Mouse (Mus musculus) ZHBTc4 (cell line): ENCODE data around the gene Ppfibp2.

Source experiments
- DNase-seq: peaks from one replicate; pipeline ENCODE4 v3.0.0-alpha.2; 2011; ENCODE audit warnings: low read depth, low spot score

Gene Ppfibp2

GRCm38 (mm10) chr7:107594857-107595402 lies at the start of gene Ppfibp2:
Gene Ppfibp2, plus strand, starts transcription at chr7:107595207.
- DNase-seq: peak; percentile 98

- no peak for DNase-seq
Observed at GRCm38 (mm10) chr7:107547872-107548271, 47.1 kb upstream of the Ppfibp2 start.

- DNase-seq: peak; percentile 67
Observed at GRCm38 (mm10) chr7:107553461-107553860, 41.5 kb upstream of the Ppfibp2 start.

- DNase-seq: peak; percentile 42
Observed at GRCm38 (mm10) chr7:107555906-107556305, 39.1 kb upstream of the Ppfibp2 start.

- DNase-seq: no peak
Observed at GRCm38 (mm10) chr7:107560675-107561074, 34.3 kb upstream of the Ppfibp2 start.

- DNase-seq: no peak
Observed at GRCm38 (mm10) chr7:107561584-107561983, 33.4 kb upstream of the Ppfibp2 start.

GRCm38 (mm10) chr7:107563727-107564126 lies 31.3 kb upstream of the Ppfibp2 start:
- DNase-seq: no peak

GRCm38 (mm10) chr7:107567261-107567671 lies 27.7 kb upstream of the Ppfibp2 start, which contains the start of gene Olfml1:
Gene Olfml1, plus strand, starts transcription at chr7:107567446.
- peak; percentile 51 for DNase-seq

- DNase-seq: no peak
Observed at GRCm38 (mm10) chr7:107567674-107568073, 27.3 kb upstream of the Ppfibp2 start.

GRCm38 (mm10) chr7:107568971-107569370 lies 26.0 kb upstream of the Ppfibp2 start:
- no peak for DNase-seq

GRCm38 (mm10) chr7:107573856-107574255 lies 21.2 kb upstream of the Ppfibp2 start:
- peak; percentile 73 for DNase-seq

- DNase-seq: no peak
Observed at GRCm38 (mm10) chr7:107574276-107574675, 20.7 kb upstream of the Ppfibp2 start.

- no peak for DNase-seq
Observed at GRCm38 (mm10) chr7:107592641-107593040, 2.4 kb upstream of the Ppfibp2 start.

GRCm38 (mm10) chr7:107593904-107594303 lies 1.1 kb upstream of the Ppfibp2 start:
- peak; percentile 49 for DNase-seq

- peak; percentile 91 for DNase-seq
Observed at GRCm38 (mm10) chr7:107594325-107594856, 616 bp upstream of the Ppfibp2 start.

GRCm38 (mm10) chr7:107595426-107595825 lies 419 bp downstream of the Ppfibp2 start:
- no peak for DNase-seq

GRCm38 (mm10) chr7:107596753-107597152 lies 1.7 kb downstream of the Ppfibp2 start:
- DNase-seq: no peak

- DNase-seq: no peak
Observed at GRCm38 (mm10) chr7:107597956-107598355, 2.9 kb downstream of the Ppfibp2 start.

- no peak for DNase-seq
Observed at GRCm38 (mm10) chr7:107600651-107601050, 5.6 kb downstream of the Ppfibp2 start.

- no peak for DNase-seq
Observed at GRCm38 (mm10) chr7:107602505-107602904, 7.5 kb downstream of the Ppfibp2 start.

- DNase-seq: no peak
Observed at GRCm38 (mm10) chr7:107602913-107603312, 7.9 kb downstream of the Ppfibp2 start.

GRCm38 (mm10) chr7:107607766-107608165 lies 12.8 kb downstream of the Ppfibp2 start:
- DNase-seq: no peak

- DNase-seq: no peak
Observed at GRCm38 (mm10) chr7:107609622-107610255, 14.7 kb downstream of the Ppfibp2 start.
